Mouse (Mus musculus) spleen, embryonic (tissue): Measurements from ENCODE around the gene Dusp16.

Experiments used
- CTCF ChIA-PET: fragments of 350-600 bp; sonication (Branson Sonifier 250); formaldehyde crosslinking; loops from one replicate; lab custom pipeline; 2022; lab: Charles Lee

Gene Dusp16

DNA sequence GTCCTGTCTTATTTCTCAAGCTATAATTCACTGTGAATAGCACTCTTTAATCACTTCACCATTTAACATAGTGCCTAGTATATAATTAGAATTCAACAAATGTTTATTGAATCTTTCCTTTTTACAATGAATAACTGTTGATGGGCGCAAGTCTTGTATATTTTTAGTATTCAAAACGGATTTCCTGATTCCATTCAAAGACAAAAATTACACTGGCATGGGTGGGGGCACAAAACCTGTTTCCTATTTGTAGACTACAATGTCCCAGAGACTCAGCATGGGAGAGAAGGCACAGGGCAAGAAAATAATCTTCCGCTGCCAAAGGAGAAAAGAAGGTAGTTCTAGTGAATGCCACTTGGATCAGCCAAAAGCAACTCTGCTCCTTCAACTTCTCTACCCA lies 44.3 kb downstream of the Dusp16 start:
- CTCF ChIA-PET, result no interaction called here

DNA sequence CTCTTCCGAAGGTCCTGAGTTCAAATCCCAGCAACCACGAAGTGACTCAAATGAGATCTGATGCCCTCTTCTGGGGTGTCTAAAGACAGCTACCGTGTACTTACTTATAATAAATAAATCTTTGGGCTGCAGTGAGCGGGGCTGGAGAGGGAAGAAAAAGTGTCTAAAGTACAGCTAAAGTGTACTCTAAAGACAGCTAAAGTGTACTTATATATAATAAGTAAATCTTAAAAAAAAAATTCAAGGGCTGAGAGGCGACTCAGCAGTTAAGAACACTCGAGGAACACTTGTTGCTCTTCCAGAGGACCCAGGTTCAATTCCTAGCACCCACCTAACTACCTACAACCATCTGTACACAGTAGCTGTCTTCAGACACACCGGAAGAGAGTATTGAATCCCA lies 46.5 kb downstream of the Dusp16 start:
- CTCF ChIA-PET, result interaction anchor here (1.2 kb wide), 1 partner anchor 18 kb away, joined by 4 read pairs; no protein-coding TSS in a partner anchor

DNA sequence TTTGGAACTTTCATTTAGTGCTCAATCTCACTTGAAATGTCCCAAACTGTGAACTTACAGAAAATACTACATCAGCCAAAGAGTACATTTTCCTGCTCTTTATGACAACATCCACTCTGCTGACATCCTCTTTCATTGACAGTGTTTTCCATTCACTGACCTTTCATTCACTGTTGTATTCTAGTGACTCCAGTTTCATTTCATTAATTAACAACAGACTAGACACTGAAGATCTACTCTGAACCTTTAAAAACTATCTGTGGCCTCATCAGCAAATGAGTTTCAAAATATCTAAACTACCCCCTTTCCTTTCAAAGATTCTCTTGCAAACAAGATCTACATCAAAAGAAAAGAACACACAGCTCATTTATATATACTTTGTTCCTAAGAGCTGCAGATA lies 48.9 kb downstream of the Dusp16 start:
- CTCF ChIA-PET, result no interaction called here

DNA sequence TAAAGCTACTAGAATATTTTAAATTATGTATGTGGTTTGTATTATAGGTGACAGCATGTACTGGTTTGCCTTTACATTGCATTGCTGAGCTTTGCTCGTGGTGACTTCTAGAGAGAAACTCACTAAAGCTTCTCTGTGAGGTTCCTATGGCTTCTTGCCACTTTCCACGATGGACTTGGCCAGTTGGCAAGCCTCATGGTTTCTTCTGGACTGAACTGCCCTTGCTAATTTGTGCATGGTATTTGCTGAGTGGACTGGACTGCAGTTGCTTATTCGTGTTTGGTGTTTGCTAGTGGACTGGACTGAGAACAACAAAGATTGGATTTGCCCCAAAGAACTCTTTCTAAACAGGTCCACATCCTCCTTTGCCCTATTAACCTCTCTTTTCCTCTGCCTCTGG lies 55.6 kb downstream of the Dusp16 start:
- CTCF ChIA-PET, result interaction anchor here (0.6 kb wide), 1 partner anchor 40 kb away, joined by 3 read pairs; no protein-coding TSS in a partner anchor

DNA sequence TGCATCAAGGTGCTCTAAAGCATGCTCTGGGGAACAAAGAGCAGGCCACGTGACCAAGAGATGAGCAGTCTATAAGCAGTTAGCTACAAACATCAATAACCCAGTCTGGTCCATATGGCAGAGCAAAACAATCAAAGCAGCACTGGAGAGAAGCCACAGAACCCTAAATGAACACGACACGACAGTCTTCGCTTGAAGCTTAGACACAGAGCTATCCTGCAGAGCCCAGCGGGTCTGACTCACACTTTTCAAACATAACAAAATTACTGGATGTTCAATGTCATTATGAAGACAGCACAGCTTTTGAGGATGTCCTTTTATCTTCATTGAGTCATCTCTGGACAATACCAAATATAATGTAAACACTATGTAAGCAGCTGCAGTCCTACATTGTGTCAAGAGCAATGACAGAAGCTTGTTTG lies 58.6 kb downstream of the Dusp16 start:
- CTCF ChIA-PET, result no interaction called here

DNA sequence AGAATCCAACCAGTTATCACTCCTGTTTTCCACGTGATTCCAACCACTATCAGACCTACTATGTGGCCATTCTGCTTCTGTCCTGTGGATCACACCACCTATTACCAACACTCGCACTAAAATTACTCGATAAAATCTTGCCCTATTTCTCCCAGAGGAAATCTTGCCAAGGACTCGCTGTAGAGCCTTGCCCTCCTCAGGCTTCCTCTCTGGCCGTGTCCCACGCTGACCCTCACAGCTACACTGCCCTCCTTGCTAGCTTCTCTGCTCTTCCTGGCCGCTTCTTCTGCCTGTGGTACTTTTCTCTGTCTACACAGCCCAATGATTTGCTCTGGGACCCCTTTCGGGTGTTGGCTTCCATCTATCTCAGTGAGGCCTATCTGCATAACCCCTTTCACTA lies 59.6 kb downstream of the Dusp16 start:
- CTCF ChIA-PET, result no interaction called here

DNA sequence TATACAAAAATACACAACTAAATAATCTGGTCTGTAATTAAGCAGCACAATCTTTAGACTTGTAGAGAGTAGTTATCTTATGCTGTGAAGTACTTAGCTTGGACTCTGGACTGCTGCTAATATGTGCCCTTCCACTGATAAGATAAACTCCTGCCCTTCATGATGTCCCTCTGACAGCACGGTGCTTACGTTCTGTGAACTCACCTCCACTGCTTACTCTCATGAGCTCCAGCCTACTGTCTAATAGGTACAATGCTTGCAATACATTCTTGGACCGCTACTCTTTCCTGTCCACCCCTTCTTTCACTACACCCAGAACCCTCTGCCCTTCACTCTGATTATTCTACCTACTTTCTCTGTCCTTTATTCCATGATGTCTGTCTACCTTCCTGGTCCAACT lies 61.4 kb downstream of the Dusp16 start:
- CTCF ChIA-PET, result no interaction called here

DNA sequence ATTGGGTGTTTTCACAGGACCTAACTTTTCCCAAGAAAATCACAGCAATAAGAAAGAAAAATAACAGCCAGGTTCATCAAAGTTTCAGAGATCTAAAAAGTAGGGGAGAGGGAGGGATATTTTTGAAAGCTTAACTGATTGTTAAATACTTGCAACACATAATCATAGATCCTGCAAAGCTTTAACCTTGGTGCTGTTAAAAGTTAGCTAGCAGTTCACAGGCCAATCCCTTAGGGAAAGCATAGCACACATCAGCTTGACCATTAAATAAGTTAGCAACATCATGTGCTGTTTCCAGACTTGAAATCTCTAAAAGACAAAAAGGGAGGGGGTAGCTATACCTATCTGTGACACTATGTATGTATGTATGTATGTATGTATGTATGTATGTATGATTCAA lies 67.0 kb downstream of the Dusp16 start:
- CTCF ChIA-PET, result no interaction called here

DNA sequence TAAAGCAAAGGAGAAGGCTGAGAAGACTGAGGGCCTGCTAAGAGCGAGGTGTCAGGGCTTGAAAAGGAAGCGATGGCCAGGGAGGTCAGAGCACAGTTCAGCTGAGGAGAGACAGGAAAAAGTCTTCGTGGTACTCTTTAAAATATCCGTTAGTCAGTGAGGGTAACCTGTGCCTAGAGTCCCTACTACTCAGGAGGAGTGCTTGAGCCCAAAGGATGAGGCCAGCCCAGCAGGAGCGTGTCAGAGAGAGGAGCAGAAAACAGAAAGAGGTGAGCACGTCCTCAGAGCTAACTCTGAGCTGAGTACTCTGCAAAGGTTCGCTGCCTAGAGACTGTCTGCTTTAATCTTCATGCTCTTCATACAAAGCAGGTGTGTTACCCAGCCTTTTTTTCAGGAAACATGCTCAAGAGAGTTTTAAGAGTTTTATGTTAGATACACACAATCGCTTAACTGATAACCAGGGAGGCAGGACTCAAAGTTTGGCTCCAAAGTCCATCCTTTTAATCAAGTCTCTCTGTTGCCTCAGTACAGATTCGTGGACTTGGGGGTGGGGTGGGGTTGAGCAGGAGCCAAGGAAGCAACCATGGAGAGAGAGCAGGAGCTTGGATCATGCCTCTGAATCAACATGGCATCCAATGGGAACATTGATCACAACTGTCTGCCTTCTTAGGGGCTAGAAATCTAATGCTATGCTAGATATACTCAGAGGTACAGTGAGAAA lies 68.4 kb downstream of the Dusp16 start:
- CTCF ChIA-PET, result interaction anchor here (0.7 kb wide), 1 partner anchor 47 kb away, joined by 3 read pairs; no protein-coding TSS in a partner anchor

DNA sequence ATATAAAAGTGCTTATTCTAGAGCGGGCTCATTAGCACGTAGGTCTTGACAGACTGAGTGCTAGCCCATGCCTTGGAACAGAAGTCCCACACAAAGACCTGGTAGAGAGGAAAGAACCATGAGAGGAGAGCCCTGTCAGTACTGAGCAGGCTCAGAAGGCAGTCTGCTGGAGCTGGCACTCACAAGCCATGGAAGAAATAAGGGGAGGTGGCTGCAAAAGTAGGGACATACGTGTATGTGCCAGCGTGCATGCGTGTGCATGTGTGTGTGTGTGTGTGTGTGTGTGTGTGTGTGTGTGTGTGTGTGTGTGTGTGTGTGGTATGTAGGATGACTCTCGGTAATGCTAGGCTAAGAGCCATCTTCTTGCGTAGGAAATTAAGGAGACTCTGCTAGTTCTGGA lies 69.1 kb downstream of the Dusp16 start:
- CTCF ChIA-PET, result no interaction called here

DNA sequence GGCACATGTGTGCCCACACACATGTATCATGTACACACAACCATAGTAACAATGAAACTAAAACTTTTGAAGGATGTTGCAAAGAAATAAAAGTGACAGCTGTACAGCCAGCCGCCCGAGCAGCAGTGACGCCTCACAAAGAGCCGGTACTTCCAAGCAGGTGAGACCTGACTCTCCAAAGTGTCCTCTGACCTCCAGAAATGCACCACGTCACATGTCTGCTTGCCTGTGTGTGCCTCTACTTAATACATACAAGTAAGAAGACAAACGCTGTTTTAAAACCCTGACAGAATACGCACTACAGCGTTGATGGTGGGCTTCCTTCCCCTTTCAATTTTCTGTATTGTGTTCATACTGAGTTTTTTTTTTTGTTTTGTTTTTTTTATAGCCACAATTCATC lies 69.5 kb downstream of the Dusp16 start:
- CTCF ChIA-PET, result no interaction called here

DNA sequence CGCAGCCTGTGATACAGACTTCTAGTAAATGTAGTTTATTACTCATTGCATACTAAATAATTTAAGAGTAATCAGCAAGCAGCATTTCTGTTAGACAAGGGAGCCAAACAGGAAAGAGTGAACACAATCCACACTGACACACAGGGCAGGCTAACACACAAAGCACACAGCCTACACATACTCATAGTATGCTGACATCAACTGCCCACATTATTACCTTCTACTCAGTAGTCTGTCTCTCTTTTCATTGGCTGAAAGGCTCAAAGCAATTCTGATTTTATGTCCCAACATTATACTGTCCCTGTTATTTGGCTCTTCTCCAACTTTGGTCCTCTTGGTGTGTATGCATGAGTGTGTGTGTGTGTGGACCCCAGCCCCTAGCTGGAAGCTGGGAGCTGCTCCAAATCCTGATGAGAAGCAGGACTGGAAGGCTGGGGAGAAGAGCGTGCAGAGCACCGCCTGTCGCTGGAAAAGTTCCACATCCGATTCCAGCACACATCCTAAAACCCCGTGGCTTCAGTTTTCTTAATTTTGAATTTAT lies 70.6 kb downstream of the Dusp16 start:
- CTCF ChIA-PET, result no interaction called here

DNA sequence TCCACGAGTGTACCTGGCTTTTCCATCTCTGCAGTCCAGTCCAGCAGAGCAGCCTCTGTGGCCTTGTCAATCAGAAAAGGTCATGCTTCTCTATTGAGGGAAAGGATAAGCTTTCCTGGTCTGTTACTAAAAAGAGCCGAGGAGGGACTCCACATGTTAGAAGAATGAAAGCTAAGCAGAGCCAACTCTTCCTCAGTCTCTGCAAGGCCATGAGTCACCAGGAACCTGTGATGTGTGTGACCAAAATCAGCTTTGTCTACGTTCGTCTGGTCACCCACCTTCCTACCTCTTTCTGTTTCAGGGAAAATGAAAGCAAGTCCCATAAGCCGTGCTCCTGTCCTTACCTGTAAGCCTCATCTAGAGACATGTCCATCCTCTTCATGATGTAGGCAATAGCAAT lies 72.3 kb downstream of the Dusp16 start:
- CTCF ChIA-PET, result no interaction called here

DNA sequence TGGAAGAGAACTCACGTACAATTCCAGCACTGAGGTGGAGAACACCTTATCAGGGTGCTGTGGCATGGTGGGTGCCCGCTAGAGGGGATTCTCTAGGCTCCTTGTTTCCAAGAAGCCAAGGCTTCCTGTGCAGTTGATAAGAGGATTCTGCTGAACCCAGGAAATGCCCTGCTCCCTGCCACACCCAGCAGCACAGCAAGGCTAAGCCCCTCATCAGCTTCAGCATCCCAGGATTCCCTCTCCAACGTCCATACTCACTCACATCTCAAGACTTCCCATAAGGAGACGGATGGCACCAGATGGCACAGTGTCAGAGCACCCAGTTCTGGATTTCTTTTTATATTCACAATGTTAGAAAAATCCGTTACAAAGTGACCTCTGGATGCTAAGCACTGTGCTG lies 73.3 kb downstream of the Dusp16 start:
- CTCF ChIA-PET, result no interaction called here

DNA sequence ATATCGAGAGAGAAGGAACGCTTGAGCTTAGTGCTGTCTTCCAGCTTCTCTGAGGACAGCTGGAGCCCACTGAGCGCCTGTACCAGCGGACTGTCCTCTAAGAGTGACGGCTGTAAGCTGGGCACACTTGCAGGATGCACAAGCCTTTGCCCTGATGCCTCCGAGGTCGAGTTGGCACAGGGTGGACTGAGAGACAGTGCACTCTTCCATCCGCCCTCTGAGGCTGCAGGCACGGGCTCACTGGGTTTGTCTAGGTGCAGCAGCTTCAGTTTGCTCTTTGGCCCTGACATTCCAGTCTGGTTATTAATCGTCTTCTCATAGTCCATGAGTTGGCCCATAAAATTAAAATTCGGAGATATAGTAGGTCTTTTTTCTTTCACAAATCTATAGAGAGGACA lies 73.8 kb downstream of the Dusp16 start:
- CTCF ChIA-PET, result no interaction called here

DNA sequence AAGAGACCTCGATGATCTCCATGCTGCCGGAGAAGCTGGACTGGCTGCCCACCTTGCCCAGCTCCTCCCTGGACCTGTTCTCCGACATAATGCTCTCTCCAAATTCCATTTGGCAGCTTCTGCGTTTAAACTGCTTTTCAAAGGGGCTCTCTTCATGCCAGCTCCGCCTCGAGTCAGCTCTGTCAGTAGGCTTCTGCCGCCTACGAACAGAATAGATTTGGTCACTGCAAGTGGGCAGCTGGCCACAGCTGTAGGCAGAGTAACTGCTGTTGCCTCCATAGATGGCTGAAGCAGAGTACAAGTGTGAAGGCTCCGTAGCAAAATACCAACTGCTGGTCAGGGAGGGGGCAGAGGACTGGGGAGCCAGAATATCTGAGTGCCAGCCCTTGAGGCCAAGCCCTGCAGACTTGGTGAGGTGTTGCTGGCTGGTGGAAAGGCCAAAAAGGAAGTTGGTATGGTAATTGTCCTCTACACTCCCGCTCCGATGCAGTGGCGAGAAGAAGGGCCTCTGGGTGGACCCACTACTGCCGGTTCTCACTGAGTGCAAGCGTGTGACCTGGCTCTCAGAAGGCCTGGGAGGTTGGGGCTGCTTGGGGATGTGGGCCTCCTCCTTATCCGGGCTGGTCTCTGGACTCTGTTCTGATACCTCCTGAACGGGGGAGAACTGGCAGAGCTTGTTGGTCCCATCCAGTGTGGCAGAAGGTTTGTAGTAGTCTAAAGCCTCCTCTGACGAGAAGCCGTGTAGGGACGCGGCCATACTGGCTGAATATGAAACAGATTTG lies 74.3 kb downstream of the Dusp16 start:
- CTCF ChIA-PET, result no interaction called here

DNA sequence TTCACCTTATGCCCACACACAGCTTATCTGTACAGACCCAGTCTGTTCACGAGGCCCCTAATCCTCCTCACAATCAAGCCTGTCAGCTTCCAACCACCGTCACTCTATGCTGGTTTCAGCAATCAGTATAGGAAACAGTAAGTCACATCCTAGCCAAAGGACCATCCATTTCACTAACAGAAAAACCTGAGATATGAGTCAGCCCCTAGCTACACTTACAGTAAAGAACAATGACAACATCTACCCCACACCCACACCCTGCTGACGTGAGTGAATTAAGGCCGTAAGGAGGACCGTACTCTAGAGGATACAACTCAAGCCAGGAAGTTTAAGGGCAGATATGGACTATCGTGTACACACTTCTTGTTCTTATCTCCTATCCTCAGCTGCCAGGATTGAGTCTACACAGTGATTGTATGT lies 76.2 kb downstream of the Dusp16 start:
- CTCF ChIA-PET, result no interaction called here

DNA sequence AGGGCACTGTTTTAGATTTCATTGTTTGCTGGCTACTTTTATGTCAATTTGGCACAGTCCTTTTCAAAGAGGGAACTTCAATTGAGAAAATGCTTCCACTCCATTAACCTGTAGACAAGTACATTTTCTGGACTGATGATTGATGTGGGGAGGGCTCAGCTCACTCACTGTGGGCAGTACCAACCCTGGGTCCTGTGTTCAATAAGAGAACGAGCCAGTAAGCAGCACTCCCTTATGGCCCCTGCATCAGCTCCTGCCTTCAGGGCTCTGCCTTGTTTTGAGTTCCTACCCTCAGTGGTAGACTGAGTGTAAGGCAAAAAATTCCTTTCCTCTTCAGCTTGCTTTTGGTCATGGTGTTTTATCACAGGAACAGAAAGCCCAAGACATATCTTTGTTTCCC lies 78.5 kb downstream of the Dusp16 start:
- CTCF ChIA-PET, result no interaction called here

DNA sequence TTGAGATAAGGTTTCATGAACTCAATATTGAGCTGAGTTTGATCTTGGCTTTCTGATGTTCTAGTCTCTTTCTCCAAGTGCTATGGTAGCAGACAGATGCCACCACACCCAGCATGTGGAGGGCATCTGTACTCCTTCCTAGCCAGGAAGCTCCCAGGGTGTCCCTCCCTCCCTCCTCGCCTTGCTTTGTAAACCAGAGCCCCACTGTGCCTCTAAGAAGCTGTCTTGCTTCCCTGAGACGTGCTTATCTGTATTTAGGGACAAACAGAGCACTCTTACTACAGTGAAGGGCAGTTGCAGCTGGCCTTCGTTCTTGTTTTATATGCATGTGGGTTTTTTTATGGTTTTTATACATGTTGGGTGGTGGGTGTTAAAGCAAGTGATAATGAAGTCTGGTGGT lies 79.1 kb downstream of the Dusp16 start:
- CTCF ChIA-PET, result no interaction called here

DNA sequence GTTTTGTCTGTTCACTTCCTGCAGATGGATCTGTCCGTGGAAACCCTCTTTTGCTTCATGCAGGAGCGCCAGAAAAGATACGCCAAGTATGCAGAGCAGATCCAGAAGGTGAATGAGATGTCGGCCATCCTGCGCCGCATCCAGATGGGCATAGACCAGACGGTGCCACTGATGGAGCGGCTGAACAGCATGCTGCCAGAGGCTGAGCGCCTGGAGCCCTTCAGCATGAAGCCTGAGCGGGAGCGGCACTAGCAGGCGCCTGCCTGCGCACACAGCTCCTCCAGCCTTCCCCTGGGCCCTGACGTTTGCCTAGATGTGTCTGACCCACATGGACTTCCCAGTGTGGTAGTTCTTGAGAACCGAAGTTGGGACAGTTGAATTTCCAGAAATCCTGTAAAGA lies 82.4 kb downstream of the Dusp16 start:
- CTCF ChIA-PET, result no interaction called here

DNA sequence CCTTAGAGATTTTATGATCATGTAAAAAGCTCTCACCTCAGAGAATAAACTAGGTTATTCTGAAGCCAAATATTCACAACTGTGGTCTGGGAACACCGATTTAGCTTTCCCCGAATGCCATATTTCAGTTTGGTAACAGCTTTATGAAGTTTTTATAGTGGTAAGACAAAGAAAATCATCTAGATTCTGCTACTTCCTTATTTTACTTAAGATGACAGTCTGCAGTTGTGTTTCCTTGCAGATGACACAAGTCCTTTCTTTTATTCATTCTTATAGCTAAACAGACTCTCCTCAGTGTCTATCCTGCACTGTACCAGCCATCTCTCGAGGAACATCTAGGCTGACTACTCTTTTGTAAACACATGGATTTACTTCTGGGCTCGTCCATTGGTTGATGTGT lies 86.0 kb downstream of the Dusp16 start:
- CTCF ChIA-PET, result no interaction called here

DNA sequence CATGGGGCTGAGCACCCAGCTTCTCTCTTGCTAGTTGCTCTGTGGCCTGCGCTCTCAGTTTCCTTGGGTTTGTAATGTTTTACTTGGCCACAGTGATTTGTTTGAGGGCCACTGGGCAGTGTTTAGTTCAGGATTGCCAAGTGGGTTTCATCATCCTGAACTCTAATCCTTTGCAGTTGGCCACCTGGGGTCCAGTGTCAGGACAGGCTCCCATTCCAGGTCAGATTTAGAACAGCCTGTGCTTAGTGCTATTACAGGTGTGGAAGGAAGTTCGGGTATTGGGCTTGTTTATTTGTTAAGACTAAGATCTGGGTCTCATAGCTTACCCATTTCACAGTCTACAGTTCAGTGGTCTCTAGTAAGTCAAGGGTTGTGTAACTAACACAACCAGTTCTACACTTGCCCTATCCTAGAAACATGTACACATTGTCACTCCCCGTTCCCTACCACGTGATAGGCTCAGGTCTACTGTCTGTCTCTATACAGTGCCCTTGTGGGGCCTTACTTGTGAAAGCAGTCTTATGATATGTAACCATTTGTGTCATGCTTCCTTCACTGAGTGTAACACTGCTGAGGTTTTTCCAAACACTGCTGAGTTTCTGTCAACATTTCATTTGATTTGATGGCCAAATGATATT lies 89.3 kb downstream of the Dusp16 start:
- CTCF ChIA-PET, result interaction anchor here (0.5 kb wide), 1 partner anchor 75 kb away, joined by 6 read pairs; no protein-coding TSS in a partner anchor
